Mouse (Mus musculus) liver, embryonic 16.5 days (tissue): ENCODE results near the gene Ihh. TPM values are rescaled to one million over a fixed set of nuclear protein-coding genes. Genes with fewer than 3 reads are reported as not detected.

Source experiments
- ATAC-seq: fragments of 200-750 bp; cut with Nextera tagmentation; 2 replicates; pipeline ENCODE4 v1.8.0; 2017; ENCODE audit warnings: low read depth, mild to moderate bottlenecking, moderate number of reproducible peaks, moderate library complexity
- H3K27ac ChIP-seq: fragments of 300-500 bp; sonication (generic); 2 replicates; pipeline ENCODE4 v1.5.1; 2014; ENCODE audit warnings: mild to moderate bottlenecking, low read length
- H3K27me3 ChIP-seq: fragments of 300-500 bp; sonication (generic); 2 replicates; pipeline ENCODE4 v1.6.1; 2014; ENCODE audit warnings: low read depth, low read length, mixed read lengths; ENCODE audit not compliant: control insufficient read depth, insufficient read depth
- H3K36me3 ChIP-seq: fragments of 300-500 bp; sonication (generic); 2 replicates; pipeline ENCODE4 v1.6.1; 2014; ENCODE audit warnings: mild to moderate bottlenecking; ENCODE audit not compliant: control insufficient read depth, insufficient read depth
- H3K4me1 ChIP-seq: fragments of 300-500 bp; sonication (generic); 2 replicates; pipeline ENCODE4 v1.6.1; 2014; ENCODE audit warnings: low read depth, low read length, mixed read lengths; ENCODE audit not compliant: control insufficient read depth
- H3K4me2 ChIP-seq: fragments of 300-500 bp; sonication (generic); 2 replicates; pipeline ENCODE4 v1.6.1; 2014; ENCODE audit warnings: low read depth, low read length, mixed read lengths
- H3K4me3 ChIP-seq: fragments of 300-500 bp; sonication (generic); 2 replicates; pipeline ENCODE4 v1.5.1; 2014; ENCODE audit warnings: low read depth, mild to moderate bottlenecking, low read length
- H3K9ac ChIP-seq: fragments of 300-500 bp; sonication (generic); 2 replicates; pipeline ENCODE4 v1.6.1; 2014; ENCODE audit warnings: low read depth, low read length
- H3K9me3 ChIP-seq: fragments of 300-500 bp; sonication (generic); replicated peaks from 2 replicates; pipeline ENCODE4 v1.6.1; 2016; ENCODE audit warnings: low read length; ENCODE audit not compliant: control insufficient read depth
- WGBS: fragments of 180-500 bp; shearing (Covaris S2); extraction: QIAGEN DNeasy Blood & Tissue Kit; methylation state at CpG from one replicate; pipeline ENCODE4 v1.1.7; 2014; ENCODE audit not compliant: insufficient replicate concordance; 5-methylcytosine and 5-hydroxymethylcytosine counted together
- polyA plus RNA-seq: library from polyadenylated mRNA; unstranded; fragments of >200 nt; fragmentation: Nextera tagmentation; extraction: Ambion mirVana; gene quantifications from 2 replicates; pipeline ENCODE4 v1.2.1, GENCODE M21; 2015

The Ihh gene
- polyA plus RNA-seq, 1 experiment from 2014 or later = 4.0 TPM

DNA sequence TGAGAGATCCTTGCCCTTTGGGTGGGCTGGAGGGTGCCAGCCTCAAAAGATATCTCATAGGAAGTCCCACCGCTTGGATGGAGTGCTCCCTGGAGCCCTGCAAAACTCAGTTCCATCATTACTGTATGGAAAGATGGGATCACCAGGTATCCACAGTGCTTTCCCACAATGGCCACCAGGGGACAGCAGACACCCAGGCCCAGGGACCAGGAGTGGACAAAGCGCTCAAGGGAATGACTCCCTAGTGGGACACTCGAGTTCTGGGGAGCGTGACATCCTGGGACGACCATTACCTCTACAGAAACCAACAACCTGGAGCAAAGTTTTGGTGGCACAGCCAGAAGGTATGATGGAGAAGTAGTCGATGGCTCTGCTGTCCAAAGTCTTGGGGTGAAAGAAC is 24.8 kb downstream of the Ihh start:
- WGBS = 33% methylated on average over 6 of the region's 6 CpGs
- ATAC-seq = no peak
- H3K4me1 ChIP-seq = no peaks in the 10 kb centered on the region

DNA sequence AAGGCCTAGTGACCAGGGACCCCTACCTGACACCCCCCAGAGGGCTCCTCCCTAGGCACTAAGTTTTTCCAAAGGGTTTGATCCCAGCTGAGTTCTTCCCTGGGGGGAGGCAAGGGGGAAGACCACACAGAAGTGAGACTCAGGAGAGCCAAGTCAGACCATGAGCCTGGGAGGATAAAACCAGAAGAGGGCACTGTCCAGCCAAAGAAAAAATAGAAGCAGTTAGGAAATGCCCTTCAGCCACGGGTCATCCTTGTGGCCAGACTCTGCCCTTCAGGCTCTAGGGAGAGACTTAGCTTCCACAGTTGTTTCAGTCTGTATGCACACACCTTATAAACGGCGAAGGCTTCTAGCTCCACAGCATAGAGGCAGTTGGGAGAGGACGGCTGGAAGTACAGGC is 27.0 kb downstream of the Ihh start:
- WGBS = 54% methylated on average over 4 of the region's 4 CpGs

More for the DNA sequence above, 24.8 kb downstream of the Ihh start:
- H3K4me3 ChIP-seq = no peak overlapping the region
- no peak overlapping the region for H3K4me2 ChIP-seq
- H3K9me3 ChIP-seq = no peaks in the 10 kb centered on the region
- no peak overlapping the region for H3K27ac ChIP-seq
- H3K36me3 ChIP-seq = no peaks in the 10 kb centered on the region
- H3K9ac ChIP-seq = no peak overlapping the region
- no peaks in the 10 kb centered on the region for H3K27me3 ChIP-seq

DNA sequence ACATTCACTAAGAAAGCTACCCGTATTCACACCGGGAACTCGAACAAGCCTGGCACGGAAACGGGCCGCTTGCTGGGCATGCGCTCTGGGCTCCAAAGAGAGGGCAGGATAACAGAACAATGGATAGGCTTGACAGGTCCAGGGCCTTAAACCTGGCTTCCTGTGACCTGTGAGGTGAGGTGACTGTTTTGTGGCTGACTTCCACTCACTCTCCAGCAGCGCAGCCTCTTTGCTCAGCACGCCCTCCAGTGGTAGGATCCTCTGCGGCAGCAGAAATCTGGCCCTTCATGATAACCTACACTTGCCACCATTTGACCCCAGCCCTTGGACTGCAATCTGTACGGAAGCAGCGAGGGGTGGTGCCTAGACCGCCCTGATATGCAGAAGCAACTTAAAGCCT is 35.8 kb downstream of the Ihh start:
- 19% methylated on average over 13 of the region's 13 CpGs for WGBS
- Histone ChIP-seq H3K9ac (no peak overlapping the region), H3K4me1 (no peaks in the 10 kb centered on the region), H3K27me3 (no peaks in the 10 kb centered on the region), H3K4me2 (no peak overlapping the region), H3K27ac (no peak overlapping the region), H3K4me3 (no peak overlapping the region), H3K9me3 (no peaks in the 10 kb centered on the region), H3K36me3 (no peaks in the 10 kb centered on the region)
- ATAC-seq = no peak

More for the DNA sequence above, 27.0 kb downstream of the Ihh start:
- Histone ChIP-seq H3K9me3 (no peaks in the 10 kb centered on the region), H3K4me3 (no peak overlapping the region), H3K36me3 (no peaks in the 10 kb centered on the region), H3K27me3 (no peaks in the 10 kb centered on the region), H3K27ac (no peak overlapping the region), H3K9ac (no peak overlapping the region), H3K4me2 (no peak overlapping the region), H3K4me1 (no peaks in the 10 kb centered on the region)
- no peak for ATAC-seq

DNA sequence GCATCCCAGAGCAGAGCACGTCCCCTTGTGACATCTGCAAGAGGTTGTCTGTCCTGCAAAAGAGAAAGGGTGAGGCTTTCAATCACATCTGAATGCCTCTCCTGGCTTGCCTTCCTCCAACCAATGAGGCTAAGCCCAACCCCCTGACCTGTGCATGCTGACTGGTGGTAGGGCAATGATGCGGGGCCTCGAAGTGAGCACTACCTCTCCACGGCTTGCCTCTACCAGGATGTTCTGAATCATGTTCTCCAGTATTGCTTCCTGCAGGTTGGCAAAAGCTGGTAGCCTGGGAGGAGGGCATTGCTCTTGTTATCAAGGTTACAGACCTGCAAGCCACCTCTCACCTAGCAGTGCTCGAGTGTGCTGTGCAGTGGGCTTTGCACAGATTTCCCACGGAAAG is 49.3 kb downstream of the Ihh start:
- H3K4me3 ChIP-seq = no peak overlapping the region
- ATAC-seq = no peak
- H3K36me3 ChIP-seq = no peaks in the 10 kb centered on the region
- H3K4me2 ChIP-seq = no peak overlapping the region
- no peak overlapping the region for H3K27ac ChIP-seq
- WGBS = 5% methylated on average over 6 of the region's 6 CpGs
- no peak overlapping the region for H3K9ac ChIP-seq
- H3K9me3 ChIP-seq = no peaks in the 10 kb centered on the region
- H3K27me3 ChIP-seq = peaks cover 35% of the 10 kb centered on the region
- H3K4me1 ChIP-seq = no peaks in the 10 kb centered on the region; the same call in 1 of the 2 replicates

DNA sequence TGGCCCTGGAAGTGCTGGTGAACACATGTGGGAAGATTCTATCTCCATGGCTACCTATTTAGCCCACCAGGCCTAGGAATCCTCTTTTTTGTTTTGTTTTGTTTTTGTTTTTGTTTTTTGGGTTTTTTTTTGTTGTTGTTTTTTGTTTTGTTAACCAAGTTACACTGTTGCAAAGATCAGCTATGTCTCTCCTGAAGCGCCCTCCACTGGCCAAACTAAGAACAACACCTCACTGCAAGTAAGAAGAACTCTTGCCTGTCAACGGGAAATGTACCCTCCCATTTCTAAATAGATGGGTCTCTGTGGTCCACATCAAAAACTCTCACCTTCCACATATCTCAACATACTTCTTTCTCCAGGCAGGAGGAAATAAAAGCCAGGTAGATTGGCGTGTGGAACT is 49.8 kb downstream of the Ihh start:
- H3K36me3 ChIP-seq = no peaks in the 10 kb centered on the region
- H3K27me3 ChIP-seq = peaks cover 37% of the 10 kb centered on the region
- no peak overlapping the region for H3K4me2 ChIP-seq
- H3K4me3 ChIP-seq = no peak overlapping the region
- no peak overlapping the region for H3K27ac ChIP-seq
- no peak overlapping the region for H3K9ac ChIP-seq
- H3K9me3 ChIP-seq = no peaks in the 10 kb centered on the region
- WGBS = 5% methylated on average over 3 of the region's 3 CpGs
- no peak for ATAC-seq
- no peaks in the 10 kb centered on the region; the same call in 1 of the 2 replicates for H3K4me1 ChIP-seq

DNA sequence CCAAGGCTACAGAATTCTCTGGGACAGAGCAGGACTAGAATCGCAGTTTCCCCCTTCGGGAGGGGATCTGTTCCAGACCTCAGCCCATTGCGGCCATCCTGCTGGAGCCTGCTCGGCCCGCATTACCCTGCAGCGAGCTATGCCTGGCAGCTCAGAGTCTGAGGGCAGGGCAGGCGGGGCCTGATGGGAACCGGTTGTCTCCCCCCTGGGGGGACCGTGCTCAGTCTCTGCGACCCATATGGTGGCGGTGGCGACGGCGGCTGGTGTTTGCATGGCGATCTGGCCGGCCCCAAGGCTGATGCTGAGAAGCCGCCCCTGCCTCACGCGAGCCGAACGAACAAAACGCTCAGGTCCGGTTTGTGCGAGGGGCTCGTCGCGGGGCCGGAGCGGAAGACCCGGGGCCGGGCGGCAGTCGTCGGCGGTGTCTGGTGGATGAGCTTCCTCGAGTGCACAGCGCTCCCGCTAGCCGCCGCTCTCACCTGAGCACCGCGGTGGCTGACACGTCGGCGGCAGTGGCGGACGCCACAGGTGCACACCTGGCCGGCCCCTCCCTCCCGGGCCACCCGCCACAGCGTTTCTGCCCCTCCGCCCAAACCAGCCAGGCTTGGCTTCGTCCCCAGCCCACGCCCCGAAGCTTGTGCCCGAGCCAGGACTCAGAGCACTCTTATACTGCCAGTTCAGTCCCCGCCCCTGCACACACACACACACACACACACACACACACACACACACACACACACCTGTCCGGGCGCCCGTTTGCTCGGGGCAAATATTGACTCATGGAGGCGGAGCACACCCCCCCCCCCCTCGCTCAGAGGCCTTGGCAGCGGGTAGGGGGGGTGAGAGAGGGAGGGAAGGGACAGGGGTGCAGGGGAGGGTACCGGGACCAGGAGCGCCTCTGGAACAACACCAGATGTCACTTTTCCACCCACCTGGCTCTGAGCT is 50.9 kb downstream of the Ihh start:
- 1% methylated on average over 65 of the region's 66 CpGs for WGBS
- no peak overlapping the region for H3K27ac ChIP-seq
- no peak overlapping the region for H3K9ac ChIP-seq
- H3K4me1 ChIP-seq = no peaks in the 10 kb centered on the region; the same call in 1 of the 2 replicates
- H3K4me3 ChIP-seq = peak overlapping the region; percentile 40
- ATAC-seq = peak; percentile 81
- H3K36me3 ChIP-seq = no peaks in the 10 kb centered on the region
- H3K4me2 ChIP-seq = peak overlapping the region; percentile 47
- H3K27me3 ChIP-seq = peaks cover 44% of the 10 kb centered on the region
- no peaks in the 10 kb centered on the region for H3K9me3 ChIP-seq

DNA sequence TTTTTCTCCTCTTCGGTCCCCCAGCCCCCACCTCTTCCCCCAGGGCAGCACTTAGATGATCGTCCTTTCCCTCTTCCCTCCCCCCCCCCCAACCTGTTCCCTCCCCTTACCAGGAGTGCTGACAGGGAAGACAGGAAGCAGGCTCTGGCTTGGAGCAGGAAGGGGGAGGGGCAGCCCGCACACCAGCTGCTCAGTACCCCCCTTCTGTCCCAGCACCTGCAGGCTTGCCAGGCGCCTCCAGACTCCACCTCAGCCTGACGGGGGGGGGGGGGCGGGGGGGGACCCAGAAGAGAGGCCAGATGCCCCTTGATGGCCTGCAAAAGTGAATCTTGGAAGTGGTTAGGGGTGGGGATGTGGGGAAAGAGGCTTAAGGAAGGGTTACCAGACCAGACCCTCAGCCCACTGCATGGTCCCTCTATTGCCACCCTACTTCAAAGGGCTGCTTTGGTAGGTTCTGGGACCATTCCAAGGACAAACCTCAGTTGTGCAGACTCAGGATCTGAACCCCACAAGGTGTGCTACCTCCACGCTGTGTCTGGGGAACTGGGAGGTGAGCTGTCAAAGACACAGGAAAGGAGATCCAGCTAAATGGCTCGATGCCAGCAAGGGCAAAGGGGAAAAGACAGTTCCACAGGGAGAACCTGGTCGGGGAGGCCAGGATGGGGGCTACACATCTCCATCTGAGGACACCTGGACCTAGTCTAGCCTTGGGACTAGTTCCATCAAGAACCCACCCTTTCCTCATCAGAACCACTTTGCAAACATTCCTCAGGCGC is 52.6 kb downstream of the Ihh start:
- H3K36me3 ChIP-seq = no peaks in the 10 kb centered on the region
- H3K9me3 ChIP-seq = no peaks in the 10 kb centered on the region
- H3K4me3 ChIP-seq = no peak overlapping the region
- ATAC-seq = no peak
- no peak overlapping the region for H3K27ac ChIP-seq
- H3K4me1 ChIP-seq = no peaks in the 10 kb centered on the region; the same call in 1 of the 2 replicates
- H3K27me3 ChIP-seq = peaks cover 54% of the 10 kb centered on the region
- no peak overlapping the region for H3K4me2 ChIP-seq
- H3K9ac ChIP-seq = no peak overlapping the region
- WGBS = 8% methylated on average over 8 of the region's 10 CpGs

DNA sequence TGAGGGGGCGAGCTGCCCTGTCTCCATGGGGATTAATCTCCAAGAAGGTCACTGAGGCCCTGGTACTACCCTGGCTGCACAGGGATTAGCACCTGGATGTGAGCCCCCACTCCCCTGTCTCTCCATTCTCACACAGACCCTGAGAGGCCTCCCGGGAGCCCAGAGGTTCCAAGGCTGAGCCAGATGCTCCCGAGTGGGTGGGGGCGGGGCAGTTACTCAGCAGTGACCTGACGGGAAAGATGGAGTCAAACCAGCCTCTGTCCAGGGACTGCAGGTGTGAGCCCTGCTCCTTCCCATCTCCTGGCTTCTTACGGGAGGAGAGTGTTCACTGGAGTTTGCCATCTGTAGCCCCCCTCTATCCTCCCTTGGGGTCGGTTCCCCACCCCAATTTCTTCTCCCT is 53.5 kb downstream of the Ihh start:
- no peak overlapping the region for H3K4me3 ChIP-seq
- no peaks in the 10 kb centered on the region; the same call in 1 of the 2 replicates for H3K4me1 ChIP-seq
- no peak overlapping the region for H3K27ac ChIP-seq
- peaks cover 61% of the 10 kb centered on the region for H3K27me3 ChIP-seq
- WGBS = 10% methylated on average over 7 of the region's 7 CpGs
- H3K9ac ChIP-seq = no peak overlapping the region
- H3K9me3 ChIP-seq = no peaks in the 10 kb centered on the region
- H3K36me3 ChIP-seq = no peaks in the 10 kb centered on the region
- no peak overlapping the region for H3K4me2 ChIP-seq
- no peak for ATAC-seq
